Mouse (Mus musculus) heart, postnatal 0 days (tissue): ENCODE results near the gene Col9a1.

ENCODE experiments used
- CTCF ChIP-seq: IDR thresholded peaks from 2 replicates; pipeline ENCODE4 v1.5.1; 2016; ENCODE audit warnings: antibody characterized with exemption, control low read depth, low read depth
- EP300 ChIP-seq: IDR thresholded peaks from 2 replicates; pipeline ENCODE4 v1.6.1; 2016; ENCODE audit warnings: antibody characterized with exemption, low read depth

DNA sequence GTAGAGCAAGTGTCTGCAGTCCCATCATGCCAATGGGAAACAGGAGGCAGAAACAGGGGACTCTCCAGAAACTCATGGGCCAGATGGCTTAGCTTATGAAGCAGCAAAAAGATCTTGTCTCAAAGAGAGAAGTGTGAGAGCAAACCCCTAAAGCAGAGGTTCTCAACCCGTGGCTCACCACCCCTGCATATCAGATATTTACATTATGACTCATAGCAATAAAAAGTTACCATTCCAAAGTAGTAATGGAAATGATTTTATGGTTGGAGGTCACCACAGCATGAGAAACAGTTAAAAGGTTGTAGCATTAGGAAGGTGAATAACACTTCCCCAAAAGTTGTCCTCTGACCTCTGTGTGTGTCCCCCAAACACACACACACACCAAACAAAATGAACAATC is 58.9 kb downstream of the Col9a1 start:
- TF ChIP-seq CTCF = no peak
- no peak for TF ChIP-seq EP300
